Mouse (Mus musculus): Measurements from ENCODE around the gene Lrtm1.

The Lrtm1 gene

GRCm38 (mm10) chr14:29017883-29018282 lies at the start of gene Lrtm1:
Gene Lrtm1 (plus strand): TSS chr14:29018208.
- DNase-seq (ENCODE audit: low read depth), result no peak

- no peak for DNase-seq (ENCODE audit: low read depth)
Measured at GRCm38 (mm10) chr14:28969247-28969646, 48.8 kb upstream of the Lrtm1 start.

DNA sequence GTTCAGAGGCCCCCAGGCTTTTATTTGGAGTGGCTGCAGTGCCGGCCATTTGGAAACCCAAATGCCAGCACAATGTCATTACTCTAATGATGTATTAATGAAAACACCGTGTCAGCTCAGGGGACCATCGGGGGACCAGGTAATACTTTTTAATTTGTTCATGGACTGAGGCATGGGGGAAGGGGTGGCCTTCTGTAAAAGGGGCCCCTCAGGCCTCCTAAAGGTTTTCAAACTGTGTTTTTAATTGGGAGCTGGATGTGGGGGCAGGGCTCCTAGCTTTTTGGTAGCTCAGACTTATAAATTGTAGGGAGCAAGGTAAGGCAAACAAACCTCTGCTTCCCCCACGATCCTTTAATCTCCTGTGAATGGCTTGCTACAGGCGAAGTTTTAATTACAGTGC lies 45.4 kb upstream of the Lrtm1 start:
- no peak for DNase-seq (ENCODE audit: low read depth)

- no peak for DNase-seq (ENCODE audit: low read depth)
Measured at GRCm38 (mm10) chr14:28979230-28979629, 38.8 kb upstream of the Lrtm1 start.

DNA sequence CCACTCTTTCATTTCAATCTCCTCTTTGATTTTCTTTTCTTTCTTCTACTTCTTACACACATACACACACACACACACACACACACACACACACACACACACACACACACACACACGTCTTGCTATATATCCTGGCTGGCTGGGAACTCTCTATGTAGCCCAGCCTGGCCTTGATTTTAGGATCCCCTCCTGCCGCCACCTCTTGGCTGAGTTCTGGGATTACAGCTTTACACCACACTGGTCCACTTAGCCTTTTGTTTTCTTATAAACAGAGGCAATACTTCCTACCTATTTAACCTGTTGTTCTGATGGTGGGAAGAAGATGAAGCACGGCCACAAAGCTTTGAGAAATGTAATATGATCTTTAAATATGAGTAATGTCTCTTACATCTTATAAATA lies 37.5 kb upstream of the Lrtm1 start:
- no peak for DNase-seq (ENCODE audit: low read depth)

GRCm38 (mm10) chr14:28984276-28984675 lies 33.7 kb upstream of the Lrtm1 start:
- no peak for DNase-seq (ENCODE audit: low read depth)

- DNase-seq (ENCODE audit: low read depth), result no peak
Measured at GRCm38 (mm10) chr14:28988211-28988900, 29.7 kb upstream of the Lrtm1 start.

GRCm38 (mm10) chr14:28996569-28996968 lies 21.4 kb upstream of the Lrtm1 start:
- DNase-seq (ENCODE audit: low read depth), result no peak

GRCm38 (mm10) chr14:29005228-29005840 lies 12.7 kb upstream of the Lrtm1 start:
- DNase-seq (ENCODE audit: low read depth), result no peak

DNA sequence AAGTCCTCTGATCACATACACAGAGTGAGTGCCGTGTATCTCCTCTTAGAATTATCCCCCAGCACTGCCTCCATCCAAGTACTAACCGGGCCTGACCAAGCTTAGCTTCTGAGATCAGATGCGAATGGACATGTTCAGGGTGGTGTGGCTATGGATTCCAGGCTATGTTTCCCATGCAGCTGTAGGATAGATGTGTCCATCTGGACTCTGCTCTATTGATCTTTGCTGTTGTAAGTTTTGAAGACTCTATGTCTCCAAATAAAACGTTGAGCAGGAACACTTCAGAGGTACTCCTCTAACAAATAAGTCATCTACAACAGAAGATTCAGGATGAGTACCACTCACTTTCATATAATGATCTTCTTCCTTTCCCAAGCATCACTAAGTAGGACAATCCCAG lies 8.4 kb upstream of the Lrtm1 start:
- no peak for DNase-seq (ENCODE audit: low read depth)

- no peak for DNase-seq (ENCODE audit: low read depth)
Measured at GRCm38 (mm10) chr14:29013161-29013560, 4.8 kb upstream of the Lrtm1 start.

GRCm38 (mm10) chr14:29014680-29015079 lies 3.3 kb upstream of the Lrtm1 start:
- DNase-seq (ENCODE audit: low read depth), result no peak

- no peak for DNase-seq (ENCODE audit: low read depth)
Measured at GRCm38 (mm10) chr14:29015896-29016295, 2.1 kb upstream of the Lrtm1 start.

DNA sequence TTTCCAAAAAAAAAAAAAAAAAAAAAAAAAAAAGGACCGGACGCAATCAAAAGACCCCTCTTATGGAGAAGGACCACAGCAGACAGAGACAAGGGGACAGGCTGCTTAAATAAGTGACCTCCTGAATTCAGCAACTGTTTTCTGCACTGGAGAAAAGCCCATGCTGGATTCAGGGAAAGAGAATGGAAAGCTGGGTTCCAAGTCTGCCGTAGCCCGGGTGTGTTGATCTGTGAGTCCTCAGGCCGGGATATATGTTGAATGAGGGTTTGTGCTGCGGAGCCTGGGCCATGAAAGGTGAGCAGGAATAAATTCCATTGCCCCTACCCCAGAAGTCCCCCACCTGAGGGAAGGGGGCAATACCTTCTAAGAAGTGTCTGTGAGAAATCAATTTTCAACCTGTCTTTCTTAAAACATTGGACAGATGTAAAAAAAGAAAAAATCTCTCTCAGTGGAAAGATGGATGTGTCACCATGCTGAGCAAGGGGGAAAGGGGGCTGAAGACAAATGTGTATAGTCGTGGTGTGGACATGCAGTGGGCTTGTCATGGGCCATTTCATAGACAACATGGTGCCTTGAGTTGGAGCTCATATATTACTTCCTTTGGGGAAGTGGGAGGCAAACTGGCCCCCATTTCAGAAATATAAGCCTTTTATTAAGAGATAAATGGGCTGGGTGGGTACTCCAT lies 450 bp downstream of the Lrtm1 start:
- no peak for DNase-seq (ENCODE audit: low read depth)

- no peak for DNase-seq (ENCODE audit: low read depth)
Measured at GRCm38 (mm10) chr14:29021295-29021694, 3.3 kb downstream of the Lrtm1 start.

GRCm38 (mm10) chr14:29023246-29023645 lies 5.2 kb downstream of the Lrtm1 start:
- DNase-seq (ENCODE audit: low read depth), result no peak

DNA sequence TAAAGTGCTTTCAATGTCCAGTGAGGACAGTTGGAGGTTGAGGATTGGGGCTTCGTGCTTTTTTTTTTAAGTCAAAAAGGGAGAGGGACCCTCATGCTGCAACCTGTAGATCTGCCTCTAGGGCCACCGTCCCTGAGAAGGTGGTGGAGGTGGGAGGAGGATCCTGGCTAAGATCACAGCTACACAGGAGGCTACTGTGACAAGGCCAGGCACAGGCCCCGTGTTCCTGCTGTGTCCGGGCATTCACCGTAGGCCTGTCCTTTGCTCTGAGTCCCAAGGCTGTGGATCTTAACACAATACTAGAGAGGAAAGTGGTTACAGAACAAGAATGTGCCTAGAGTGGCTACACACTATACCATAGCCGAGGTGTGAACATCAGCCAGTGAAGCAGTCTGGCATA lies 7.3 kb downstream of the Lrtm1 start:
- no peak for DNase-seq (ENCODE audit: low read depth)

DNA sequence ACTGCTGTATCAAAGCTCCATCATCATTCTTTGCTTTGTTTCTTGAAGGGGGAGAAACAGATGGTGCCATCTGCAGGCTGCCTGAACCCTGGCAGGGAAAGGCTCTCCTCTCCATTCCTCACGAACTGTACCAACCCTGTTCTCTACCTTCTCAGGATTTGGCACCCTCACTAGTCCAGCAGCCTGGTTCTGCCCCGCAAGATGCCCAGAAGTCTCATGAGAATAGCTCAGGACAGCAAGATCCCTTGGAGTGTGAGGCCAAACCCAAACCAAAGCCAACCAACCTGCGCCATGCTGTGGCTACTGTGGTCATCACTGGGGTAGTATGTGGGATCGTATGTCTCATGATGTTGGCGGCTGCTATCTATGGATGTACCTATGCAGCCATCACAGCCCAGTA lies 9.3 kb downstream of the Lrtm1 start:
- no peak for DNase-seq (ENCODE audit: low read depth)

DNA sequence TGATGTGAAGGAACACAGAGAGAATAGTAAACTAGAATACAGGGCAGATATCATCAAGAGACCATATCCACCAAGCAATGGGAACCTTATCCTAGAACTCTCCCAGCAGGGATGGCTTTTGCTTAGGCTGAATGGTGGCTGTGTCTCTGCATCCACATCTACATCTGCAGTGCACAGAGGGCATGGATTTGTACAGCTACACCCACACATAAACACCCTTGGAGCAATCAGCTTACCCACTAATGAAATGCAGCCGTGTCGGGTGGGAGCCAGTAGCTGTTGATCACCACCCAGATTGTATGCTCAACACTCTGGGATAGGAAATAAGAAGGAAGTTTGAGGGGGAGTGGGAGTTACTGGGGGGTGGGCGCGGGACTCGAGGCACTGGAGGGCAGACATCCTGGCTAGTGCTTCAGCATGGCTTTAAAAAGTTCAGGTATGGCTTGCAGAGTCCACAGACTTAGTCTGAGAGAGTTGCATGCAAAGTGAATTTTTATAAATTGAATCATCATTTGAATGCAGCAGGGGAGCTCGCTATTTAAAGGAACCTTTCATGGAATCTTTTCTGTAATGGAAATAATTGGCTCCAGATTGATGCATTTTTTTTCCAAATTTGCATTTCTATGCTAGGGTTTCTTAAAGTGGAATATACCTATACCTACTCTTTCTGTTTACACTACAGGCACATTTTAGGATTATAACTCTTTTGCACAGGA lies 10.5 kb downstream of the Lrtm1 start:
- DNase-seq (ENCODE audit: low read depth), result no peak

- no peak for DNase-seq (ENCODE audit: low read depth)
Measured at GRCm38 (mm10) chr14:29029107-29029469, 11.1 kb downstream of the Lrtm1 start.

DNA sequence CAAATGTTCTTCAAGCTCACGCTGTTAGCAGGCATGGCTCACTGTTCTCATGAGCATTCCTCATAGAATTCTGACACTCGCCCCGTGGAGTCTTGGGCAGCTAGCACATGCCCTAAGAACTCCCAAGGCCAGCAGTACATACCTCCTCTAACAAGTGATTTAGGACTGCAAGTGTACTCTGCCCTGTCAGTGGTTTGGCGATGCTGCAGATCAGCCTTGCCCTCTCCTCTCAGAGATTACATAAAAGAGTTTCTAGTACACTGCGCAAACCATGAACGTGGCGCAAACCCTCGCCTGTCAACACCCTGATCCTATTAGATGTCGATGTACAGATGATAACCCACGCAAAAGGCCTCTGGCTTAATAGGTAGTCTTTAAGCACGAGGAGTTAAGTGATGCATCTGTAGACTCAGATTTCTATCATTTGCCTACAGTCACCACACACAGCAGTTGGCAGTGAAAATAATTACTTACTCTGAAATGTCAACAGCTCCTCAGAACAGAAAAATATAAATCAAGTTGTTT lies 11.9 kb downstream of the Lrtm1 start:
- no peak for DNase-seq (ENCODE audit: low read depth)

- no peak for DNase-seq (ENCODE audit: low read depth)
Measured at GRCm38 (mm10) chr14:29030519-29030918, 12.5 kb downstream of the Lrtm1 start.

All from c-Kit-positive CD71-negative TER-119-negative erythroid progenitor cells, embryonic 14.5 days (primary cell).